Mouse (Mus musculus) limb, embryonic 10.5 days (tissue): Measurements from ENCODE around the gene Rbm45. TPM values are rescaled to one million over a fixed set of nuclear protein-coding genes. Genes with fewer than 3 reads are reported as not detected.

Experiments used
- polyA plus RNA-seq: library from polyadenylated mRNA; unstranded; fragments of >200 nt; fragmentation: Nextera tagmentation; extraction: Ambion mirVana; gene quantifications from 2 replicates; pipeline ENCODE4 v1.2.1, GENCODE M21; 2016

Gene Rbm45
- polyA plus RNA-seq, 1 experiment from 2014 or later = 14.2 TPM

Other genes with a start within 250 kb of the Rbm45 start
- gene Pde11a, start 31.2 kb upstream of the Rbm45 start, polyA plus RNA-seq = 0.11 and 0.25 TPM in 2 replicates
- not detected in 2 replicates for gene Cyct, start 9.5 kb upstream of the Rbm45 start, polyA plus RNA-seq
- 19.2 and 19.3 TPM in 2 replicates for gene Osbpl6, start 36.5 kb downstream of the Rbm45 start, polyA plus RNA-seq